Mouse (Mus musculus): Measurements from ENCODE around the gene Ap2b1. TPM values are rescaled to one million over a fixed set of nuclear protein-coding genes. Genes with fewer than 3 reads are reported as not detected.
"Not testable (repeated sequence)": the region's sequence is repeated elsewhere in the genome, so short reads cannot be mapped to it uniquely, and the experiment has no call there.

Gene Ap2b1
- total RNA-seq, 1 experiment from 2014 or later: 80.9 TPM

DNA sequence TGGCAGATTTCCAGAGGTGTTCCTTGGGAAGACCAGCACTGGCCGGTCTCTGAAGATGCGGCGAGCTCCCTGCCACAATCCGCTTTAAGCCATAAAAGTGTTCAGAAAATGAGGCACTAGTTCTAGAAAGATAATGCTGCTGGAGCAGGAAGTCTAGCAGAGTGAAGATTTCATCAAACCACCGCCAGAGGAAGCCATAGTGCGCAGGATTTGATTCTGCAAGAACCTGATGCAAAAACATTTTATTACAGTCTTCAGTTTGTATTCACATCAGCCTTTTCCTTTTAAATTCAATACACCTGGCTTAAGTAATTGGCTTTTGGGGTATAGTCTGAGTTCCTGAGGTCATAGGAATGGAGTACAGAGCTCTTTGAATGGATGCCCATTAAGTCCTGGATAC is 1.0 kb upstream of the Ap2b1 start:
- ATAC-seq (replicated peaks; ENCODE audit: low read depth, poor library complexity, severe bottlenecking): no peak

- no peak for ATAC-seq (replicated peaks; ENCODE audit: low read depth, poor library complexity, severe bottlenecking)
These were observed 900 bp downstream of the Ap2b1 start for GRCm38 (mm10) chr11:83299724-83300123.

- ATAC-seq (replicated peaks; ENCODE audit: low read depth, poor library complexity, severe bottlenecking): no peak
These were observed 2.6 kb downstream of the Ap2b1 start for GRCm38 (mm10) chr11:83301431-83301831.

- ATAC-seq (replicated peaks; ENCODE audit: low read depth, poor library complexity, severe bottlenecking): no peak
These were observed 3.3 kb downstream of the Ap2b1 start for GRCm38 (mm10) chr11:83302124-83302523.

- ATAC-seq (replicated peaks; ENCODE audit: low read depth, poor library complexity, severe bottlenecking): peak; percentile 78
These were observed 3.9 kb downstream of the Ap2b1 start, which contains the start of gene Pex12 for GRCm38 (mm10) chr11:83302526-83303251. Gene Pex12 (minus strand): TSS chr11:83302586.

DNA sequence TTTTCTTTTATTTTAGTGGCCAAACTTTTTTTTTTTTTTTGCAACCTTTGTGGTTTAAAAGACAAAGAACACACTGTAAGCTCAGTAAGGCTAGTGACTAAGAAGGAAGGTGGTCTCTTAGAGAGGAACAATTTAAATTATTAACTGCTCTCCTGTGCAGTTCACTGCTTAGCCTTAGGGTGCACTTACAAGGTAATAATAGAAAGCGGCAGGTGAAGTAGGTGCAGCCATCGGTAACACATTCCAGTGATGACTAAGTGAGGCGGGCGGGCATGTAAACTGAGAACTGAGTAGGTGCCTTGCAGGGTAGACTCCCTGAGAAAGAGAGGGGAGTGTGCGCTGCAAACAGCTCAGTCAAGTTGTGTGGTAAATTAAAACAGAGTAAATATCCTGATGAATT is 4.9 kb downstream of the Ap2b1 start:
- no peak for ATAC-seq (replicated peaks; ENCODE audit: low read depth, poor library complexity, severe bottlenecking)

- ATAC-seq (replicated peaks; ENCODE audit: low read depth, poor library complexity, severe bottlenecking): no peak
These were observed 5.7 kb downstream of the Ap2b1 start for GRCm38 (mm10) chr11:83304485-83304884.

GRCm38 (mm10) chr11:83306700-83307253 is 8.0 kb downstream of the Ap2b1 start:
- ATAC-seq (replicated peaks; ENCODE audit: low read depth, poor library complexity, severe bottlenecking): no peak

GRCm38 (mm10) chr11:83312471-83312870 is 13.6 kb downstream of the Ap2b1 start:
- ATAC-seq (replicated peaks; ENCODE audit: low read depth, poor library complexity, severe bottlenecking): no peak

- ATAC-seq (replicated peaks; ENCODE audit: low read depth, poor library complexity, severe bottlenecking): no peak
These were observed 20.2 kb downstream of the Ap2b1 start for GRCm38 (mm10) chr11:83319048-83319447.

GRCm38 (mm10) chr11:83326692-83327091 is 27.9 kb downstream of the Ap2b1 start:
- ATAC-seq (replicated peaks; ENCODE audit: low read depth, poor library complexity, severe bottlenecking): not testable (repeated sequence)

GRCm38 (mm10) chr11:83327427-83327826 is 28.6 kb downstream of the Ap2b1 start:
- 0 out of 2 replicates have a peak, but pooled peaks have one; percentile 29 for ATAC-seq (replicated peaks; ENCODE audit: low read depth, poor library complexity, severe bottlenecking)

- no peak for ATAC-seq (replicated peaks; ENCODE audit: low read depth, poor library complexity, severe bottlenecking)
These were observed 37.0 kb downstream of the Ap2b1 start for GRCm38 (mm10) chr11:83335826-83336225.

DNA sequence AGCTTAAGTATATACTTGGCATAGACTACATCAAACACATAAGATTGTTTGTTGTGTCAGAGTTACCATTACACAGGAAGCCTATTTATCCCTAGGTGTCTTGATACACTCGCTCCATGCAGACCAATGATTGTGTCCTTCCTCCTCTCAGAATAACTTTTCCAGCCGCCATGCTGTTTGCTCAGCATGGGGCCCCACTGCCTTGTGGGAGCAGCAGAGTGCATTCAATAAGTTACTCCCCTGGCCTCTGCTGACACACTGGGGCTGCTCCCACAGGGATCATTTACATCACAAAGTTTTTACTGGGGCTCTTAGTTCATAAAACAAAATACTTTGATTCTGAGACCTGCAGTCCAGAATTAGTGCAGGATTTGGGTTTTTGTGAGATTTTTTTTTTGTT is 40.9 kb downstream of the Ap2b1 start:
- ATAC-seq (replicated peaks; ENCODE audit: low read depth, poor library complexity, severe bottlenecking): no peak

DNA sequence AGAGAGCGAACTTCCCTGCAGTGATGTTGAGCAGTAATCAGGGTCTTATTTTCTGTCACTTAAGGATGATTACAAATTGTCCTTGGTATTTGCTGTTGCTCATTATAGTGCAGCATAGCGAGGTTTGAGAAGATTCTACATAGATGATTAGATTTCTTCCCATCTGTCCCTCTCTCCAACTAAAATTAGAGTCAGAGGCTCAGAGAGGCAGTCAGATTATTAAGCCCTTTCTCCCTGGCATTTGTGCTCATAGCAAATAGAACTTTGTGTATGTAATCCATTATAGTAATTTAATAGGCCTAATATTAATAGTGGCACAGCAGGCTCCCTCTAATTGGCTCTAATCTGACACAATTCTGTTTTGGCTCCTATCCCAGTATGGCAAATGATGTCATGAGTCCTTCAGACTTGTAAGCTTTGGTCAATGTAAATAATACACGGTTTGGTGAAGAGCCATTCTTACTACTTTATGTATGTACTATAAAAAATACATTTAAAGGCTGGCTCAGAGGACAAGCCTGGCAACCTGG is 43.0 kb downstream of the Ap2b1 start:
- no peak for ATAC-seq (replicated peaks; ENCODE audit: low read depth, poor library complexity, severe bottlenecking)

DNA sequence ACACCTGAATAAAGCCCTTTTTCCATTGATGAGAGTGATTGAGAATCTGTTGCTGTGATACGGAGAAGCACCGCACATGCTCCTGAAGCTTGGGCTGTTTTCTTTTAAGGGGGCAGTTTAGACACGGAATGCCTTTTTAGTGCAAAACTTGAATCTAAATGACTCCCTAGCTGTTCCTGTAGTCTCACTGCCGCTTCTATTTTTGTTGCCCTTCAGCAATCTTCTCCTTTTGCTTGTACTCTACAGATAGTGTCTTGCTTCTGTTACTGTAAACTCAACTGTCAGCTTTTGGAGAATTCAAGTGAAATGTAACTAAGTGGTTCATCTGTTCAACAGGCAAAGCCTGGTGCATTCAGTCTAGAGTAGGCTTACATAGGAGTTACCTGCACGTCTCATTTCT is 56.6 kb downstream of the Ap2b1 start:
- no peak for ATAC-seq (replicated peaks; ENCODE audit: low read depth, poor library complexity, severe bottlenecking)

- peak; percentile 65; the same call in 1 of the 2 replicates for ATAC-seq (replicated peaks; ENCODE audit: low read depth, poor library complexity, severe bottlenecking)
These were observed 58.6 kb downstream of the Ap2b1 start for GRCm38 (mm10) chr11:83357421-83357820.

GRCm38 (mm10) chr11:83364656-83365055 is 65.8 kb downstream of the Ap2b1 start:
- ATAC-seq (replicated peaks; ENCODE audit: low read depth, poor library complexity, severe bottlenecking): no peak

DNA sequence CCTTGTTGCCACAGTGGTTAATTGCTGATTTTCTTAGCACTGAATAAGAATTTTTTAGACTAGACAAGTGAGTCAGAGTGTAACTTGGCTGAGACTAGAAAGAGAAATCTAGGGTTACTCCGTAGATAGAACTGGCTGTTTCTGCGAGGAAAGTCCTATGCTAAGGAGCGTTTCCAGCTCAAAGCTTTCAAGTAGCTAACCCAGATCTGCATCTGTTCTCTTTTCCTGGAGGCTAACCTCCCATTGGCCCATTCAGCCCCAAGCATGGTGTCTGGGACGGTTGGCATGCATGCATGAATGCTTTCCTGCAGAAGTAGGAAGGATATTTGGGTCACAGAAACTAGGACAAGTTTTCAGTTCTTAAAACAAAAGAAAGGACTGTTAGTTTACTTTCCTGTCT is 72.4 kb downstream of the Ap2b1 start:
- ATAC-seq (replicated peaks; ENCODE audit: low read depth, poor library complexity, severe bottlenecking): no peak

- no peak for ATAC-seq (replicated peaks; ENCODE audit: low read depth, poor library complexity, severe bottlenecking)
These were observed 81.0 kb downstream of the Ap2b1 start for GRCm38 (mm10) chr11:83379745-83380341.

GRCm38 (mm10) chr11:83382876-83383531 is 84.2 kb downstream of the Ap2b1 start:
- no peak for ATAC-seq (replicated peaks; ENCODE audit: low read depth, poor library complexity, severe bottlenecking)
